Mouse (Mus musculus) heart, postnatal 36 days (tissue): ENCODE measurements around the gene Il10rb. TPM values are rescaled to one million over a fixed set of nuclear protein-coding genes. Genes with fewer than 3 reads are reported as not detected.

Experiments used
- DNase-seq, 2 experiments: peaks; one replicate each; pipeline ENCODE4 v3.0.0; 2021 to 2022
- intact Hi-C: fragments of 180-260 bp; cut with DNase I; formaldehyde crosslinking; loops from one replicate; pipeline ENCODE4 v1.15.1; 2025
- total RNA-seq, 2 experiments: library from RNA; stranded (reverse); gene quantifications; 2 replicates each; pipeline ENCODE4 v1.2.3; 2021

The Il10rb gene
- total RNA-seq, 2 experiments from 2014 or later, result 113 to 116 TPM

- DNase-seq, result no peak
- intact Hi-C loops, result no loop called here
Observed at GRCm38 (mm10) chr16:91380151-91380550, 25.8 kb upstream of the Il10rb start.

GRCm38 (mm10) chr16:91381606-91382005 is 24.4 kb upstream of the Il10rb start:
- DNase-seq, result no peak
- intact Hi-C loops, result no loop called here

- DNase-seq, result no peak
- intact Hi-C loops, result no loop called here
Observed at GRCm38 (mm10) chr16:91382261-91382790, 23.6 kb upstream of the Il10rb start.

- no peak for DNase-seq
Observed at GRCm38 (mm10) chr16:91384221-91384620, 21.7 kb upstream of the Il10rb start.

GRCm38 (mm10) chr16:91385621-91386020 is 20.3 kb upstream of the Il10rb start:
- peak; percentile 46 to 64 for DNase-seq

More at GRCm38 (mm10) chr16:91384221-91384620, 21.7 kb upstream of the Il10rb start:
- intact Hi-C loops, result no loop called here

GRCm38 (mm10) chr16:91386419-91387120 is 19.4 kb upstream of the Il10rb start:
- no peak for DNase-seq
- intact Hi-C loops, result loop anchor here (2.0 kb wide), 2 partner anchors 18 to 24 kb away; no protein-coding TSS in a partner anchor

More at GRCm38 (mm10) chr16:91385621-91386020, 20.3 kb upstream of the Il10rb start:
- intact Hi-C loops, result loop anchor here (2.0 kb wide), 2 partner anchors 19 to 23 kb away; no protein-coding TSS in a partner anchor

GRCm38 (mm10) chr16:91387121-91387486 is 18.9 kb upstream of the Il10rb start:
- no peak for DNase-seq
- intact Hi-C loops, result loop anchor here (2.0 kb wide), 2 partner anchors 18 to 24 kb away; no protein-coding TSS in a partner anchor

- no peak for DNase-seq
- intact Hi-C loops, result loop anchor here (1.0 kb wide), 1 partner anchor 31 kb away; no protein-coding TSS in a partner anchor
Observed at GRCm38 (mm10) chr16:91390100-91390499, 15.9 kb upstream of the Il10rb start.

GRCm38 (mm10) chr16:91391421-91391820 is 14.5 kb upstream of the Il10rb start, which contains the start of gene Gm21970:
Gm21970 (plus strand) TSS chr16:91391721.
- intact Hi-C loops, result no loop called here
- DNase-seq, result no peak

- intact Hi-C loops, result no loop called here
- DNase-seq, result no peak
Observed at GRCm38 (mm10) chr16:91394826-91395410, 11.0 kb upstream of the Il10rb start.

- DNase-seq, result no peak
- intact Hi-C loops, result no loop called here
Observed at GRCm38 (mm10) chr16:91395633-91396392, 10.2 kb upstream of the Il10rb start.

GRCm38 (mm10) chr16:91396844-91397537 is 9.0 kb upstream of the Il10rb start:
- no peak for DNase-seq
- intact Hi-C loops, result no loop called here

- intact Hi-C loops, result no loop called here
- no peak for DNase-seq
Observed at GRCm38 (mm10) chr16:91398030-91398429, 7.9 kb upstream of the Il10rb start.

- no peak for DNase-seq
- intact Hi-C loops, result no loop called here
Observed at GRCm38 (mm10) chr16:91398944-91399343, 7.0 kb upstream of the Il10rb start.

GRCm38 (mm10) chr16:91401569-91402165 is 4.3 kb upstream of the Il10rb start:
- intact Hi-C loops, result no loop called here
- DNase-seq, result no peak

GRCm38 (mm10) chr16:91403784-91404183 is 2.2 kb upstream of the Il10rb start:
- intact Hi-C loops, result loop anchor here (2.0 kb wide), 1 partner anchor 17 kb away; no protein-coding TSS in a partner anchor
- DNase-seq, result no peak

GRCm38 (mm10) chr16:91404187-91404586 is 1.8 kb upstream of the Il10rb start:
- intact Hi-C loops, result loop anchor here (2.0 kb wide), 1 partner anchor 17 kb away; no protein-coding TSS in a partner anchor
- DNase-seq, result no peak

GRCm38 (mm10) chr16:91404828-91405577 is 961 bp upstream of the Il10rb start:
- intact Hi-C loops, result loop anchor here (2.0 to 5.0 kb wide), 2 partner anchors 18 to 82 kb away; partner anchors contain the start of gene Ifnar1
- no peak for DNase-seq
